Mouse (Mus musculus): Measurements from ENCODE around the gene Plaur. TPM values are rescaled to one million over a fixed set of nuclear protein-coding genes. Genes with fewer than 3 reads are reported as not detected.

The Plaur gene
- polyA plus RNA-seq, 1 experiment, result 85.4 TPM

DNA sequence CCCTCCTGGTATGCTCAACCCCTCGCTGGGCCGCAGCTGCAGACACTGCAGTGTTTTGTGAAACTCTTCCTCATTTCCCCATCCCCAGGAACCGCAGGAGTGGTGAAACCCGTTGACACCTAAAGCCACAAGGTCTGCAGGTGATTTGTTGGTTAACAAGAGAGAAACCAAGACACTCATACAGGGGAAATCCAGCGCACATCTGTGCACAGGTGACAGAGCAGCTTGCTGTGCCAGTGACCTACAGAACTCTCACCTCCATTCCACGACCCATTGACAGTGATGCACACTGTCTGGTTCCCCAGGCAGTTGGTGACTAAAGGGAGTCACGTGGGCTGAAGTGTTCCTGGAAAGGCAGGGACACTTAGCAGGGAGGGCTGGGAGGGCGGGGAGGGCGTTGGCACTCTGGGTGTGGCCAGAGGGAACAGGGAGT is 11.7 kb upstream of the Plaur start:
- no peak for TF ChIP-seq POLR2A (IDR thresholded peaks at IDR 0.05; ENCODE audit: borderline replicate concordance, control insufficient read depth, low read depth, low read length)
- no peak for TF ChIP-seq CTCF (IDR thresholded peaks at IDR 0.05; ENCODE audit: control insufficient read depth, insufficient read depth, low read length)
- H3K4me1 ChIP-seq (ENCODE audit: control insufficient read depth, insufficient read depth, low read length), result peaks cover 29% of the 10 kb centered on the region
- WGBS, result 11% methylated on average over 9 of the region's 9 CpGs

GRCm38 (mm10) chr7:24451855-24452311 is 10.4 kb upstream of the Plaur start, which contains the start of gene Irgc1:
Irgc1 (minus strand) TSS chr7:24452297.
- Histone ChIP-seq H3K4me3 (replicated peaks; ENCODE audit: control insufficient read depth, low read depth, low read length) (no peak within 1 kb of the TSS), H3K27ac (ENCODE audit: control insufficient read depth, insufficient read depth, low read depth, low read length, poor library complexity) (peak within 1 kb of the TSS; percentile 46), H3K4me1 (ENCODE audit: control insufficient read depth, insufficient read depth, low read length) (peaks cover 21% of the 10 kb centered on the region)
- 29% methylated on average over 9 of the region's 9 CpGs for WGBS
- TF ChIP-seq CTCF (IDR thresholded peaks at IDR 0.05; ENCODE audit: control insufficient read depth, insufficient read depth, low read length) (no peak), POLR2A (IDR thresholded peaks at IDR 0.05; ENCODE audit: borderline replicate concordance, control insufficient read depth, low read depth, low read length) (no peak)

More for the DNA sequence above, 11.7 kb upstream of the Plaur start:
- H3K27ac ChIP-seq (ENCODE audit: control insufficient read depth, insufficient read depth, low read depth, low read length, poor library complexity), result peak overlapping the region; percentile 93
- peak overlapping the region; percentile 46 for H3K4me3 ChIP-seq (replicated peaks; ENCODE audit: control insufficient read depth, low read depth, low read length)

GRCm38 (mm10) chr7:24454199-24454598 is 8.1 kb upstream of the Plaur start:
- TF ChIP-seq POLR2A (IDR thresholded peaks at IDR 0.05; ENCODE audit: borderline replicate concordance, control insufficient read depth, low read depth, low read length) (no peak), CTCF (IDR thresholded peaks at IDR 0.05; ENCODE audit: control insufficient read depth, insufficient read depth, low read length) (no peak)
- WGBS, result 63% methylated on average over 2 of the region's 2 CpGs
- no peak overlapping the region for H3K27ac ChIP-seq (ENCODE audit: control insufficient read depth, insufficient read depth, low read depth, low read length, poor library complexity)
- H3K4me3 ChIP-seq (replicated peaks; ENCODE audit: control insufficient read depth, low read depth, low read length), result no peak overlapping the region
- H3K4me1 ChIP-seq (ENCODE audit: control insufficient read depth, insufficient read depth, low read length), result peaks cover 19% of the 10 kb centered on the region

DNA sequence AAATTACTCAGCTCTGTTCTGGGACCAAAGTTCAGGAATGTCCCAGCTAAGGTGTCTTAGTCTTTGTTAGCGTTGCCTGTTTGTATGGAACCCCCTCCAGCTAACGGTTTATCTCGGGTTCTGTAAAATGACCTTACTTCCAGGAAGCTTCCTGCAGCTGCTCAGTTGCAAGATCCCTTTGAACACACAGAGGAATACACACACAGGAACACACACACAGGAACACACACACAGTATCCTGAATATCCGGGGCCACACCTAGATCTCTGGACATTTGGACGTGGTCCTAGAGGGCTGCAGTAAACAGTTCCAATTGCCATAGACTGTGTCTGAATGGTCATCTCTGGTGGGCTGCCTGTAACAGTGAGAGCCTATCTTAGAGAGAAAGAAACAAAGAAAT is 6.6 kb upstream of the Plaur start:
- Histone ChIP-seq H3K4me1 (ENCODE audit: control insufficient read depth, insufficient read depth, low read length) (peaks cover 13% of the 10 kb centered on the region), H3K27ac (ENCODE audit: control insufficient read depth, insufficient read depth, low read depth, low read length, poor library complexity) (no peak overlapping the region), H3K4me3 (replicated peaks; ENCODE audit: control insufficient read depth, low read depth, low read length) (no peak overlapping the region)
- 73% methylated on average over 5 of the region's 5 CpGs for WGBS
- TF ChIP-seq POLR2A (IDR thresholded peaks at IDR 0.05; ENCODE audit: borderline replicate concordance, control insufficient read depth, low read depth, low read length) (no peak), CTCF (IDR thresholded peaks at IDR 0.05; ENCODE audit: control insufficient read depth, insufficient read depth, low read length) (no peak)

- H3K4me1 ChIP-seq (ENCODE audit: control insufficient read depth, insufficient read depth, low read length), result peaks cover 11% of the 10 kb centered on the region
- peak overlapping the region; percentile 75 for H3K27ac ChIP-seq (ENCODE audit: control insufficient read depth, insufficient read depth, low read depth, low read length, poor library complexity)
- 5% methylated on average over 10 of the region's 10 CpGs for WGBS
- no peak overlapping the region for H3K4me3 ChIP-seq (replicated peaks; ENCODE audit: control insufficient read depth, low read depth, low read length)
- TF ChIP-seq POLR2A (IDR thresholded peaks at IDR 0.05; ENCODE audit: borderline replicate concordance, control insufficient read depth, low read depth, low read length) (no peak), CTCF (IDR thresholded peaks at IDR 0.05; ENCODE audit: control insufficient read depth, insufficient read depth, low read length) (no peak)
These were observed 4.4 kb upstream of the Plaur start for GRCm38 (mm10) chr7:24457726-24458370.

DNA sequence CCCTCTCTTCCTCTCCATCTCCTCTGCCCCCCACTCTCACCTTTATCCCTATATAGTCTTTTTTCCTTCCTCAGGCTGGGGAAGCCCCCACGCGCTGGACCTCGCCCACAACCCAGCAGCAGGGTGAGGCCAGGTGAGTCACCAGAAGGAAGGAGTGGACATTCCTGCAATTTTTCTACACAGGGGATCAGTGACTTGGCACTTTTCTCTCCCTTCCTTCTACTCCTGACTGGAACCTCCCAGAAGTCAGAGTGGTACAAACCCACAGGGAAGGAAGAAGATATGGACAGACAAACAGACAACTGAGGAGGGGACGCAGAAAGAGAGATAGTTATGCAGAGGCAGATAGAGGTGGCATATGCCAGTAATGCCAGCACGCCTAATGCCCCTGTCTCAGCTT is 2.8 kb upstream of the Plaur start:
- 55% methylated on average over 5 of the region's 5 CpGs for WGBS
- peak overlapping the region; percentile 60 for H3K27ac ChIP-seq (ENCODE audit: control insufficient read depth, insufficient read depth, low read depth, low read length, poor library complexity)
- H3K4me3 ChIP-seq (replicated peaks; ENCODE audit: control insufficient read depth, low read depth, low read length), result no peak overlapping the region
- no peak for TF ChIP-seq CTCF (IDR thresholded peaks at IDR 0.05; ENCODE audit: control insufficient read depth, insufficient read depth, low read length)
- no peak for TF ChIP-seq POLR2A (IDR thresholded peaks at IDR 0.05; ENCODE audit: borderline replicate concordance, control insufficient read depth, low read depth, low read length)
- H3K4me1 ChIP-seq (ENCODE audit: control insufficient read depth, insufficient read depth, low read length), result peaks cover 9% of the 10 kb centered on the region

- H3K27ac ChIP-seq (ENCODE audit: control insufficient read depth, insufficient read depth, low read depth, low read length, poor library complexity), result peak overlapping the region; percentile 85
- TF ChIP-seq POLR2A (IDR thresholded peaks at IDR 0.05; ENCODE audit: borderline replicate concordance, control insufficient read depth, low read depth, low read length), result no peak
- no peak for TF ChIP-seq CTCF (IDR thresholded peaks at IDR 0.05; ENCODE audit: control insufficient read depth, insufficient read depth, low read length)
- H3K4me3 ChIP-seq (replicated peaks; ENCODE audit: control insufficient read depth, low read depth, low read length), result no peak overlapping the region
- WGBS, result 64% methylated on average over 3 of the region's 3 CpGs
- peaks cover 9% of the 10 kb centered on the region for H3K4me1 ChIP-seq (ENCODE audit: control insufficient read depth, insufficient read depth, low read length)
These were observed 2.4 kb upstream of the Plaur start for GRCm38 (mm10) chr7:24459843-24460242.

DNA sequence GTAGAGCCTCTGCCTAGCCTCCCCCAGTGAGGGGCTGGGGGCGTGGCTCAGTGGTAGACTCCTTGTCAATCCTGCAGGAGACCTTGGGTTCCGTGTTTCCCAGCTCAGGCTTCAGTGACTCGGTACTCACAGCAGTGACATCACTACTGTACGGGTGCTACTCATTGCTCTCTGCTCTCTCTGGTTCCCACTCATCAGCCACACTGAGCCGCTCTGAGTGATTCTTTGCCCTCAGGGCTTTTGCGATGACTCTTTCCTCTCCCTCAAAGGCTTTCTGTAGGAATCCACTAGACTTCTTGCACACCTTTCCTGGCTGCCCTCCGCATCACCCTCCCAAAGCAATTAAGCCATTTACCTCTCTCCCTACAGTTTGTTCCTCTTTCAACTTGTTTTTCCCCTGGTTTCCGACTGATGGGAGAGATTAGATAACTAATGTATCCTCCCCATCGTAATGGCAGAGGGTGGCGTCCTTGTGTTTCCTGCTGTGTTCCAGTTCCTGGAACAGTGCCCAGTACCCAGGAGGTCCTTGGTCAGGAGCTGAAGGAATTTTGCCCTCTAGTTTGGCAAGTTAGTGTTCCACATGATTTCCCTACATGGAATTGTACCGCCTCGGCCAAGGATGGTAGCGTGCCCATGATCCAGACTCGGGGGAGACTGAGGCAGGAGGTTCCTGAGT is 770 bp upstream of the Plaur start:
- H3K27ac ChIP-seq (ENCODE audit: control insufficient read depth, insufficient read depth, low read depth, low read length, poor library complexity), result peak overlapping the region; percentile 85
- TF ChIP-seq POLR2A (IDR thresholded peaks at IDR 0.05; ENCODE audit: borderline replicate concordance, control insufficient read depth, low read depth, low read length) (no peak), CTCF (IDR thresholded peaks at IDR 0.05; ENCODE audit: control insufficient read depth, insufficient read depth, low read length) (no peak)
- H3K4me1 ChIP-seq (ENCODE audit: control insufficient read depth, insufficient read depth, low read length), result peaks cover 12% of the 10 kb centered on the region
- H3K4me3 ChIP-seq (replicated peaks; ENCODE audit: control insufficient read depth, low read depth, low read length), result peak overlapping the region; percentile 40
- 30% methylated on average over 14 of the region's 14 CpGs for WGBS

Data from bone marrow, adult 2 months (tissue).